Mouse (Mus musculus): ENCODE results near the gene Prkaa1.

GRCm38 (mm10) chr15:5209116-5209515, 65.5 kb downstream of the Prkaa1 start:
- TF ChIP-seq EP300 (IDR thresholded peaks at IDR 0.05; ENCODE audit: insufficient read depth, low read depth, low read length) = no peak
- no peak for TF ChIP-seq POLR2A (IDR thresholded peaks at IDR 0.05; ENCODE audit: insufficient read depth, low read depth, low read length)
- TF ChIP-seq CTCF (IDR thresholded peaks at IDR 0.05) = no peak
